Mouse (Mus musculus) liver, embryonic 14.5 days (tissue): ENCODE data around the gene Strn3.

Experiments
- CTCF ChIP-seq: IDR thresholded peaks from 2 replicates; pipeline ENCODE4 v1.5.1; 2016; ENCODE audit warnings: antibody characterized with exemption, low read depth, control low read depth
- EP300 ChIP-seq: IDR thresholded peaks from 2 replicates; pipeline ENCODE4 v1.6.1; 2016; ENCODE audit warnings: antibody characterized with exemption, low read depth

GRCm38 (mm10) chr12:51734605-51735211 lies 43.0 kb upstream of the Strn3 start:
- TF ChIP-seq CTCF (no peak), EP300 (no peak)
